Mouse (Mus musculus) layer of hippocampus, postnatal 10 days (tissue): Measurements from ENCODE around the gene Hsd17b7. TPM values are rescaled to one million over a fixed set of nuclear protein-coding genes. Genes with fewer than 3 reads are reported as not detected.

Experiments used
- total RNA-seq, 2 experiments: library from RNA; stranded (reverse); gene quantifications; 2 replicates each; pipeline ENCODE4 v1.2.3; 2021

Gene Hsd17b7
- total RNA-seq, 2 experiments from 2014 or later, result 20.5 to 22.1 TPM

Other genes with a start within 250 kb of the Hsd17b7 start
- gene Rgs4, start 221.6 kb downstream of the Hsd17b7 start, total RNA-seq, result 100 to 1,000 TPM; 141 to 144 TPM
- 10 to 100 TPM; 14.5 to 15.3 TPM for gene Ccdc190, start 40.6 kb downstream of the Hsd17b7 start, total RNA-seq
- 1 to 10 TPM; 7.4 to 7.7 TPM for gene Ddr2, start 141.5 kb upstream of the Hsd17b7 start, total RNA-seq
- 10 to 100 TPM; 56.6 to 63.1 TPM for gene Uap1, start 205.7 kb upstream of the Hsd17b7 start, total RNA-seq
- gene Uhmk1, start 246.2 kb upstream of the Hsd17b7 start, total RNA-seq, result 100 to 1,000 TPM; 145 to 147 TPM